Mouse (Mus musculus) spleen, adult 12 weeks (tissue): Measurements from ENCODE around the gene Sncg.

ENCODE experiments used
- DNase-seq: peaks from one replicate; pipeline ENCODE4 v3.0.0; 2022; ENCODE audit warnings: low spot score

Gene Sncg

GRCm38 (mm10) chr14:34341993-34342392 is 32.6 kb downstream of the Sncg start:
- DNase-seq: no peak

- DNase-seq: no peak
Observed at GRCm38 (mm10) chr14:34339446-34339845, 35.1 kb downstream of the Sncg start.

- no peak for DNase-seq
Observed at GRCm38 (mm10) chr14:34332476-34332875, 42.1 kb downstream of the Sncg start.

- no peak for DNase-seq
Observed at GRCm38 (mm10) chr14:34331886-34332285, 42.7 kb downstream of the Sncg start.

- DNase-seq: no peak
Observed at GRCm38 (mm10) chr14:34330657-34331158, 43.9 kb downstream of the Sncg start.

GRCm38 (mm10) chr14:34327618-34328017 is 47.0 kb downstream of the Sncg start:
- DNase-seq: no peak

- DNase-seq: no peak
Observed at GRCm38 (mm10) chr14:34326606-34327005, 48.0 kb downstream of the Sncg start.

GRCm38 (mm10) chr14:34323576-34324085 is 51.0 kb downstream of the Sncg start:
- no peak for DNase-seq
